Mouse (Mus musculus) cerebellum, adult 9-11 months (tissue): ENCODE data around the gene Cmya5.
"Not testable (repeated sequence)": the region's sequence is repeated elsewhere in the genome, so short reads cannot be mapped to it uniquely, and the experiment has no call there.

Source experiments
- DNase-seq: peaks from one replicate; pipeline ENCODE4 v3.0.0; 2022

The Cmya5 gene

DNA sequence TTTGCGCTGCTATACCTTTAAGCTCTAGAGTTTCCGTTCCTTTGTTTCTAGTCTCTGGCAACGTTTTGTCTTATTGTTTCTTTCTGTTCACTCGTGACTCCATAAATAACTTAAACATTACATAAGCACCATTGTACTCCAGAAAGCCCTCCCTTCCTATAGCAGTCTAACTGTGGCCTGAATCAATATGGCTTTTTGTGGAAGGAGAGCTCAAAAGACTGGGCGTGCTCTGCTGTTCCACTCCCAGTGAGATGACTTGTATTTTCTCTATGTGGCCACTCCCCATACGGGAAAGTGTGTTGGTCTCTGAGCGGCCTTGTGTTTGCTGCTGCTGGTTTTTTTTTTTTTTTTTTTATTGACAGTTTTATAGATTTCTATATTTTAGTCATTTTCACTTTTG is 27.3 kb downstream of the Cmya5 start:
- DNase-seq, result no peak

DNA sequence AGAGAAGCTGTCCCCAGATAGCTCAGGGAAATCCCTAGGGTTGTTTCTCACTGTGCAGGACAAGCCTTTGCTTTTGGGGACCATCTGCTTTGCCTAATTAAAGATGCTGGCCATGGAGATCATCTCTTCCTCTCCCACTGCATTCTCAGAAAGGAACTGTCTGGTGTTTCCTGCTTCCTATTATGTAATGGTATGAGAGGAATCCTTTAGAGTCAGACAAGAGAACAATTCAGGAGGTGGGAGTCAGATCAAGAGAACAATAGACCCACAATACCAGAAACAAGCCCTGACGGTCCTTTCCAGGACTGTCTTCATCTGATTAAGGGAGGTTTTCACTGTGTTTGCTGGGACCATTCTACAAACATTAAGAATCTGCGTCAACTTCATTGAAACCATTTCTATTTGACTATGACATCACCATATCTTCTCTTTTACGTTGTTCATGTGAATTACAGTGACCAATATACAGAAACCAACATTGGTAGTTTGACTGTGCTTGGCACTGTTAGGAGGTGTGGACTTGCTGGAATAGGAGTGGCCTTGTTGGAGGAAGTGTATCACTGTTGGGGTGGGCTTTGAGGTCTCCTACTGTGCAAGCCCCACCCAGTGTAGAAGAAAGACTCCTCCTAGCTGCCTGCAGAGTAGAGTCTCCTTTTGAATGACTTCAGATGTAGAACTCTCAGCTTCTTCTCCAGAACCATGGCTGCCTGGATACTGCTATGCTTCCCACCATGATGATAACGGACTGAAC is 42.0 kb downstream of the Cmya5 start:
- no peak for DNase-seq

- no peak for DNase-seq
These were observed 45.9 kb downstream of the Cmya5 start for GRCm38 (mm10) chr13:93098596-93098995.

- no peak for DNase-seq
These were observed 47.9 kb downstream of the Cmya5 start for GRCm38 (mm10) chr13:93096643-93097042.

- DNase-seq, result no peak
These were observed 49.3 kb downstream of the Cmya5 start for GRCm38 (mm10) chr13:93095097-93095791.

DNA sequence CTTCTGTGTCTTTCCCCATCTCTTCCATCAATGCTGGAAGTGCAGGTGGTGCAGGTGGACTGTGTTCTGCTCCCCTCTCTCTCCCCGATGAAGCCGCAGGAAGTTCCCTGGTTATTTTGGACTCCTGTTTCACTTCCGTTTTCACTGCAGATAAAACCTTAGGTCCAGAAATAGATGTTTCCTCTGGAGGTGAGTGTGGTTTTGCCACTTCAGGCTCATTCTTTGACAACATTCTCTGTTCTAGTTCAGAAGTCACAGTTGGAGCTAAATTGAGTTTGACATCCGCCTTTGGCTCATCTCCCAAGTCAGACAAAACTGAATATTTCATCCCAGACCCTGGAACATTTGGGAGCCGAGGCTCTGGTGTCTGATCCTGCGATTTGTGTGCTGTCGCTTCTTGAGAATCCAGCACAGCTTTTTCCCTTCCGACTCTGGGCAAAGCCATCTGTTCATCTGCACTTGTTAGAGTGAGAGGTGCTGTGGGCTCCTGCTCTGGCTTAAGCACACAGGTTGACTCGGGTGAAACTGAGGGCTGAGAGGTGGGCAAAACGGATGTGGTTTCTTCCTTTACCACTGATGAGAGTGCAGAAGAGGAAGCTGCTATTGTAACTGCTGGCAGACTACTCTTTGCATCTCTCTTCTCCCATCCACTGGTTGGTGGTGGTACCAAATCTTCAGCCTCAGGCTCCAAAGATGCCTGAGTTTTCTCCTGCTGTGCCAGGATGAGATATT is 50.2 kb downstream of the Cmya5 start:
- peak; percentile 60 for DNase-seq

DNA sequence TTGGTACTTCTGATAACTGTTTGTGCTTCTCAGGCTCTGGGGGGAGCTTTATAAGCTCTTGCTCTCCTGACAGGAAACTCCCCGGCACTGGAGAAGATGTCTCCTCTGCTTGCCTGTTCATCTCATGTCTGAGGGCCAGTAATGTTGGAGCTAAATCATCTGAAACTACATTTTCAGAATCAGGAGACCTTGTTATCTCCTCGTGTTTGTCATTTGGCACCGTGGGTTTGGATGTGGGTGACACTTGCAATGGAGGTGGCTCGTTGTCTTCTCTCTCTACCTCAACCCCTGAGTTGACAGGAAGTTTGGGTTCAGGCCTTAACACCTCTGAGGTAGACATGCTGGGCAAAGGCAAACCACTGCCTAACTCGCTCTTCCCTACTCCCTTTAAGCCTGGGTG is 50.8 kb downstream of the Cmya5 start:
- no peak for DNase-seq

- no peak for DNase-seq
These were observed 51.6 kb downstream of the Cmya5 start for GRCm38 (mm10) chr13:93092916-93093429.

- peak; percentile 54 for DNase-seq
These were observed 52.6 kb downstream of the Cmya5 start for GRCm38 (mm10) chr13:93091866-93092455.

- DNase-seq, result no peak
These were observed 53.3 kb downstream of the Cmya5 start for GRCm38 (mm10) chr13:93091176-93091575.

GRCm38 (mm10) chr13:93089481-93089880 is 55.0 kb downstream of the Cmya5 start:
- peak; percentile 46 for DNase-seq

DNA sequence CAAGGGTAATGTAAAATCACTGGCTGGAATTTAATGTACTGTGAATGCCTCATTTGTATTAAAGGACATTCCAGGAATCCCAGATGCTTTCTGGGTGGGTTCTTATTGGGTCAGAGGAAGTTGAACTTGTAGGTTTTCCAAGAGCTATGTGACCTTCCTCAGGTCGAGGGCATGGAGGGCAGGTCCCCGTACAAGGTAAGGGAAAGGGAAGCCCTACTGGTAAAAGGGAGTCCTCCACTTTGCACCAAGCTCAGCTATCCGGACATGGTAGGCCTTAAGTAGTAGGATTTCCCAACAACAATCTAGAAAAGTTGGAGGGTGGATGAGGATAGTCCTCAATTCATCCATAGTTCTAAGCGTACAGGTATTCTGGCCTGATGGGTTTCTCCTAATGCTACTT is 58.8 kb downstream of the Cmya5 start:
- no peak for DNase-seq

GRCm38 (mm10) chr13:93082324-93082723 is 62.2 kb downstream of the Cmya5 start:
- not testable (repeated sequence) for DNase-seq

DNA sequence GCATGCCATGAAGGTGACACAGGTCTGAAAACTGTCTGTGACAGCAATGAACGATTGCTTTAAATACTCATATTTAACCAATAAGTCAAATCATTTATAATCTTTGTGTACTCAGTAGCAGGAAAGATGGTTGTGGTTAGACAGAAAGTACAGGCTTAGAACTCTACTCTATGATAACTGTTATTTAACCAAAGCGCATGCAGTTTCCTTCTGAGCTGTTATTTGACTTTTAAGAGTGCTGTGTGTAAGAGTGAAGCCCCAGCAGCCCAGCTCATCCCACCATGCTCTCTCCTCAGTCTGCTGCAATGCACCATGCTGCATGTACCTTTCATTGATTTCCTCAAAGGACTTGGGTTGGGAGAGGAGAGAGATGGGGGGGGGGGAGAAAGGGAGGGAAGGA is 63.7 kb downstream of the Cmya5 start:
- no peak for DNase-seq

GRCm38 (mm10) chr13:93074147-93074641 is 70.3 kb downstream of the Cmya5 start:
- DNase-seq, result no peak

DNA sequence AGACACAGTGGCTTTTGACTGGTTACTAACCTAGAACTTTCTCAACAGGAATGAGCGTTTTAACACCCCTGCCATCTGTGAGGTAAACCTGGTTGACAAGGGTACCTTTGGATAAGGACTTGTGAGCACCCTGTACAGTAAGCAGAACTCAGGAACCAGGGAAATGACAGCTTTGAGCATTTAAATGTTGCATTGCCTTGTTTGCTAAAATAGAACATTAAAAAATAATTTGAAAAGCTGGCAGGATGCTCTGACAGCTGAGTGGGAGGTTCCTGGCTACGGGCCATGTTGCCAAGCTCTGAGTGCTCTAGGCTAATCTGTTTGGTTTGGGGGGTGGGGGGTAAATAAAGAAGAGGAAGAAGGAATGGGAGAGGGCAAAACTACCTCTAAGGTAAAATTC is 70.9 kb downstream of the Cmya5 start:
- peak; percentile 30 for DNase-seq

DNA sequence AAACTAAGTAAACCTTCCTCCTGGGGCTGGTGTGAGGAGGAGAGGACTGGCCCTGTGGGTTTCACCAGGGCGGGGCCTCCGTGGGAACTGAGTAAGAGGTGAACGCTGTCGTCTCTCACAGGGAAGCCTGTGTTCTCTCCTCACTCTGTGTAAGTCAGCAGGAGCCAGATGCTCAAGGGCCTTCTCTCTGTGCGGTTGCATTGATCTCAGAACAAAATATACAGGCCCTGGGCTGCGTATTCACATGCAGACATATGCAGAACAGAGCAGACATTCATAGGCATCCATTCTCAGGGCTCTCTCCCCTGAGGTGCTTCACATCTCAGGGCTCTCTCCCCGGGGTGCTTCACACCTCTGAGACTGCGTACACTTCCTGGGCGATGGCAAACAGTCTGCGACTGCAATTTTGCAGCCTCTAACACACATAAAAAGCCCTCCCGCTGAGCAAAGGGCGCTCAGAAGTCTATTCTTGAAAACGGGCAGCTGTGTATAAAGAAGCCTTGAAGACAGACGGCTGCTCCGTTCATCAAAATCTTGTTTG is 71.6 kb downstream of the Cmya5 start:
- no peak for DNase-seq

DNA sequence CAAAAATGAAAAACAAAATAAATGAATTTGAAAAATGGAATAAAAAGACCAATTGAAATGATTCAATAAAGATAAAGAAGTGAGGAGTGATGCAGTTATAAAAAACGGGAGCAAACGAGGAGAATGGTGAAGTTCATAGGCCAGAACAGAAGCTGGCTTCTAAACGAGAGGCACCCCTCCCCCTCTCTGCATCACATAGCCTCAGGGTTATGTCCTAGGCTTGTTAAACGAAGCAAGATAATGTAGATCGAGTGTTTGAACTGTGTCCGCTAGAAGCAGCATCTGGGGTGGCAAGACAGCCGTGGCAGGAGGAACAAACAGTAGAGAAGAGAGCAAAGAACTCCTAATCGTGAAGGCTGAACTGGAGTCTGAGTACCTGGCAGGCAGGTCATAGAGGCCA is 74.1 kb downstream of the Cmya5 start:
- DNase-seq, result no peak

DNA sequence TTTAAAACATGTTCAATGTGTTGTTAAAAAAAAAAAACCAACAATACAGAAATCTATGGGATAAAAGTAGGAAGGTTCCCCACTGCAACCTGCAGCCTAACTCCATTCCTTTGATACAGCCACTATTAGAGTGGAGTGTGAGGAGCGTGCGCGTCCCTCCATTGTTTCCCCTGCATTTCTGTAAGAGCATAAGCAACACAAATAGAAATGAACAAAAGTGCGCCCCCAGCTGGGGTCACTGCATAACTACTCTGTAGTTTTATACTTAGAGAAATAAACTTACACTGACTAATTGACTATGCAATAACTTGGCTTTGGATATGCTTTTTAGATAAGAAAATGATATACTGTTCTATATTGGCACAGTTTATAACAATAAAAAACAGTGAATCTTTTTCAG is 75.0 kb downstream of the Cmya5 start:
- no peak for DNase-seq

- DNase-seq, result no peak
These were observed 76.2 kb downstream of the Cmya5 start for GRCm38 (mm10) chr13:93068353-93068752.

GRCm38 (mm10) chr13:93062860-93063636 is 81.5 kb downstream of the Cmya5 start:
- DNase-seq, result peak; percentile 31

DNA sequence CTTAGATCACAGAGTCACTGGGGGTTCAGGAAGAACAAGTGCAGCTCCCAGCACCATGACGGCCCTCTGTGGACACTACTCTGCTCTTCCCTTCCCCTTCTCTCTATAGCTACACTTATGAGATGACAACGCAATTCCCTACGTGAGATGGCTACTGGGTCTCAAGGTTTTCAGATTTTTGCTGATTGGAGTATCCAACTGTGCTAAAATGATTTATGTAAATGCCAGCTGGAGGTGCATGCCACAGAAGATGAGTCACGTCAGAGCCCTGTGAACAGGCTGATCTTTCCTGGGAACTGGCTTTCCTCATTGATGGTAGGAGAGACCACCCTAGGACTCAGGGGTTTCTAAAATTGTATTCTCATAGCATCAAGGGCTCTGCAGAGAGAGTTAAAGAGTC is 83.2 kb downstream of the Cmya5 start:
- DNase-seq, result no peak
